Mouse (Mus musculus) ES-Bruce4 (cell line): ENCODE results near the gene Serpina3m.

Experiments used
- CTCF ChIP-seq: IDR thresholded peaks from one replicate; pipeline ENCODE4 v1.8.1; 2011; ENCODE audit warnings: low read depth, low read length
- EP300 ChIP-seq: IDR thresholded peaks from 2 replicates; pipeline ENCODE4 v1.6.1; 2011; ENCODE audit warnings: low read depth, low read length; ENCODE audit not compliant: insufficient read depth
- POLR2A ChIP-seq: IDR thresholded peaks from one replicate; pipeline ENCODE4 v1.8.1; 2011; ENCODE audit warnings: low read length; ENCODE audit not compliant: insufficient read depth

DNA sequence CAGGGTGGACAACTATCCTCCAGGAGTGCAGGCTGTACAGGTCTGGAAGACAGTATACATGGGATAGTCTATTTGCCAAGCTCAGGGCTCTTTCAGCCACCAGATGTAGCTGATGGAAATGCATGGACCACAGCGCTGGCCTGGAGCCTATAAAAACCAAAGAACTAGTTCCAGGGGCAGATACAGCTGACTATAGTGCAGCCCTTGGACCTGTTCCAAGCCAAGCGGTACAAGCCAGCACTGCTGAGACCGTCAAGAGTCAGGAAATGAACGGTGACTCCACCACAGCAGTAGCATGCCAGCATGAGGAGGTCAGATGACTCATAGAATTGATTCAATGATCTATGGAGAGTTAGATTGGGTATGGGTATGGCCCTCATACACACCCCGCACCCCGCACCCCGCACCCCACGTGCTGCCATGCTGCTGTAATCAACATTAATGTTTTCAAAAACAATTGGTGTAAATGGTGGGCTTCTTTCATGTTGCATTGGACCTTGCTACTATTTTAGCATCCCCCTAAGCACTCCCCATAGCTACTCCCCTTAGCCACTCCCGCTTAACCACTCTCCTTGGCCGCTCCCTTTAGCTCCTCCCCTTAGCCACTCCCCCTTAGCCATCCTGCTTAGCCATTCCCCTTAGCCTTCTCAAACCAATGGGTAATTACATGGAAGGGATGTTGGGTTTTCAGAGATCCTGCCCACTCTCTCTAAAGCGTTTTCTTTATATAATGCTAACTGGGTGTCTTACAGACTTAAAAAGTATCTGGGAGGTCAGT lies 84.5 kb downstream of the Serpina3m start:
- TF ChIP-seq POLR2A (no peak), CTCF (no peak), EP300 (no peak)
